Mouse (Mus musculus) kidney, postnatal 4 days (tissue): ENCODE measurements around the gene Olfr155.

ENCODE experiments used
- DNase-seq, 2 experiments: peaks; one replicate each; pipeline ENCODE4 v3.0.0; 2021; ENCODE audit warnings: mixed read lengths in 2 of 2

Olfr155 gene

GRCm38 (mm10) chr4:43897209-43897608 is 45.8 kb downstream of the Olfr155 start:
- no peak for DNase-seq

- DNase-seq: no peak
Measured at GRCm38 (mm10) chr4:43899197-43899596, 47.8 kb downstream of the Olfr155 start.

DNA sequence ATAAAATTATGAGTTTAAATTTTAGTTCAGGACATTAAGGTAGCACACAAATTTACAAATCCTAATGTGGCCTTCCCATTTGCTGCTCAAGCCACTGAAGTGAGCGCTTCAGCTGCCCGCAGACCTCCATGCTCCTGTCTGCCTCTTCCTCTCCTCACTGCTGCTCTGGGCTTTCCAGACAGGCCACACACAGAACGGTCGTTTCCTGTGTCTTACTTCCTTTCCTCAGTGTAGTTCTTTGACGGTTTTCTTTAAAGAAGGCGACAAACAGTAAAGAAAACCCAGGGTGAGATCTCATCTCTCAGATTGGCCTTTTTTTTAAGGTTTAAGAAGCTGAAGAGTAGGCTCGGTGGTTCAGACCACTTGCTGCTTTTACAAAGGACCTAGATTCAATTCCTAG is 52.3 kb downstream of the Olfr155 start:
- DNase-seq: no peak

DNA sequence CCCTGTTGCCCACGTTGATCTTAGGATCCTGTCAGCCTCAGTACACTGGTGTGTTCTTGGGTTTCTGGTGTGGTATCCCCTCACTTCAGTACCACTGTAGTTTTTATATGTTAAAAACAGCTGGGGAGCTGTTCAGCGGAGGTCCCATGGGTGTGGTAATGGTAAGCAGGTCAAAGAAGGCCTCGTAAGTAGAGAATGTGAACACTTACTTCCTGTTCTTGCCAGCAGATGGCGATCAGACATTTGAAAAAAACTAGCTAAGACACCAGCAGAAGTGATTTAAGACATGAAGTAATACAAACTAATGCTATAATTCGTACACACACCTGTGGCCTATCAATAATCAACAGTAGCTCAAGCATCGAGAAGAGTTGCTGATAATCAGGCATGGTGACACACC is 55.1 kb downstream of the Olfr155 start:
- DNase-seq: peak; percentile 34 to 54
